Mouse (Mus musculus) yolk sac, embryonic 10.5 days (tissue): ENCODE results near the gene Dnajc6.

ENCODE experiments used
- DNase-seq: peaks from one replicate; pipeline ENCODE4 v3.0.0-alpha.2; 2017; ENCODE audit warnings: low spot score

The Dnajc6 gene

DNA sequence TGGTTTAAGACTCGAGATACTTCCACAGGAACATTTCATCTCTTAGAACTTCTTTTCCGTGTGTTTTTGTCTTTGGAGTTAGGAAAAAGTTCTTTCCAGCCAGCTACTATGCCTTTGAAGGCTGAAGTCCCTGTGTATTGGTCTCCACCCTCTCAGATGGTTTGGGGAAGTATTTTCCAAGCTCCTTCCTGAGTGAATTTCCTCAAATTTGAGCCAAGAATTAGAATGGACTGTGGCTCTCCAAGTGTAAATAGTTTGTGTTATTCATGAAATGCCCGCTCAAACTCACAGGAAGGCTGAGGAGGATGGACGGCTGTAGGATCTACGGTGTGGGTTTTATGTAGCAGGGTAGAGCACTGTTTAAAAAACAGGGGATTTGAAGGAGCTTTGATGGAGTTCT is 193.2 kb downstream of the Dnajc6 start:
- no peak for DNase-seq
